Mouse (Mus musculus) kidney, adult 2 months (tissue): ENCODE data around the gene Polk. TPM values are rescaled to one million over a fixed set of nuclear protein-coding genes. Genes with fewer than 3 reads are reported as not detected.

Experiments used
- DNase-seq: peaks from one replicate; pipeline ENCODE4 v3.0.0; 2021
- H3K27ac ChIP-seq: fragments of 200-500 bp; 2 replicates; pipeline ENCODE4 v1.5.1; 2012; ENCODE audit warnings: low read depth, low read length, control low read depth, inconsistent platforms; ENCODE audit not compliant: insufficient read depth
- H3K27me3 ChIP-seq: fragments of 200-500 bp; replicated peaks from 2 replicates; pipeline ENCODE4 v1.6.1; 2012; ENCODE audit warnings: mild to moderate bottlenecking, moderate library complexity, low read length, inconsistent platforms; ENCODE audit not compliant: control insufficient read depth, insufficient read depth
- H3K36me3 ChIP-seq: fragments of 200-500 bp; 2 replicates; pipeline ENCODE4 v1.6.1; 2012; ENCODE audit warnings: mild to moderate bottlenecking, moderate library complexity, low read length, inconsistent platforms; ENCODE audit not compliant: control insufficient read depth, insufficient read depth
- H3K4me1 ChIP-seq: fragments of 200-500 bp; 2 replicates; pipeline ENCODE4 v1.6.1; 2011; ENCODE audit warnings: low read length; ENCODE audit not compliant: control insufficient read depth, insufficient read depth
- H3K4me3 ChIP-seq: fragments of 200-500 bp; 2 replicates; pipeline ENCODE4 v1.5.1; 2011; ENCODE audit warnings: mild to moderate bottlenecking, low read depth, low read length, control low read depth; ENCODE audit not compliant: insufficient read depth
- CTCF ChIP-seq: fragments of 200-500 bp; conservative IDR thresholded peaks from 2 replicates; pipeline ENCODE4 v1.5.1; 2011; ENCODE audit warnings: low read depth, mild to moderate bottlenecking, control low read depth, low read length, moderate library complexity, mixed read lengths; ENCODE audit not compliant: insufficient read depth, insufficient read length
- POLR2A ChIP-seq: fragments of 200-500 bp; IDR thresholded peaks from one replicate; pipeline ENCODE4 v1.6.1; 2011; ENCODE audit warnings: low read depth, low read length, control low read depth
- WGBS: fragments of 180-500 bp; shearing (Covaris S2); methylation state at CpG from one replicate; pipeline ENCODE4 v1.1.7; 2018; 5-methylcytosine and 5-hydroxymethylcytosine counted together
- polyA plus RNA-seq: library from polyadenylated mRNA; depleted of rRNA; stranded (reverse); fragments of >200 nt; gene quantifications from 2 replicates; pipeline ENCODE4 v1.2.3, GENCODE M21; 2012

The Polk gene
- polyA plus RNA-seq, 1 experiment, result 1.9 TPM

DNA sequence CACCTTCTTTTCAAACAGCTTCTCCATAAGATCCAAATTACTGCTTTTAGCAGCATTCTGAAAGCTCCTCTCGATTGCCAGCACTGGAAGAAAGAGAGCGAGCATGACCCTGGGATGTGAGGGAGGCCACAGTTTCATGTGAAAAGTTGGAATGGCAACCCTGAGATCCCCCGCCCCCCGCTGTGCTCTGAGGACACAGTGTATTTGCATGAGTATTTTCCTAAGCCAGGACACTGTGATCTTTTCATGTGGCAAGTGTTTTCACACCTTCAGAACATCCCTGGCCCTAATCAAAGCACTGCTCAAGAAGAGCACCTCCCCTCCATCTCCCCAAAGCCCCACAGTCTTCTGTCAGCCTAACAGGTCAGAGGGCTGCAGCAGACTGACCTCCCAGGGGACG, 77.1 kb downstream of the Polk start:
- TF ChIP-seq POLR2A (no peak), CTCF (no peak)
- H3K27ac ChIP-seq, result no peak overlapping the region
- WGBS, result 68% methylated on average over 5 of the region's 5 CpGs
- H3K36me3 ChIP-seq, result no peaks in the 10 kb centered on the region
- no peaks in the 10 kb centered on the region for H3K4me1 ChIP-seq
- H3K27me3 ChIP-seq, result no peaks in the 10 kb centered on the region
- no peak for DNase-seq
- no peak overlapping the region for H3K4me3 ChIP-seq

DNA sequence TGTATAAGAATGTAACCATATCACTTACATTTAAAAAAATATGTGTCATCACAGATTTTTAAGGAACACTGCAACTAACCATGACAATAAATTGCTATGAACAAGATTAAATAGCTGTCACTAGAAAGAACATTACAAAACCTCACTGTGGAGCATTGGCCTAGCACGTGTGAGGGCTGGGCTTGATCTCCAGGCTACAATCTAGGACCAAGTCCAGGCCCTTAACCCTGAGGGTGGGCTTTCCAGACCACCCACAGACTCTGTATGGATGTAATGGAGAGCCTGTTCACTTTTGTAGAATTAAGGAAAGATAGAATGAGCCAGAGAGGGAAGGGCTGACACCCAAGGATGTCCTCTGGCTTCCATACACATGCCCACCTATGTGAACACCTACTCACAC, 79.7 kb downstream of the Polk start:
- no peak for DNase-seq
- Histone ChIP-seq H3K4me1 (no peaks in the 10 kb centered on the region), H3K27me3 (no peaks in the 10 kb centered on the region), H3K4me3 (no peak overlapping the region), H3K27ac (no peak overlapping the region), H3K36me3 (no peaks in the 10 kb centered on the region)
- WGBS, result 95% methylated on average over 1 of the region's 1 CpGs
- TF ChIP-seq POLR2A, result no peak

DNA sequence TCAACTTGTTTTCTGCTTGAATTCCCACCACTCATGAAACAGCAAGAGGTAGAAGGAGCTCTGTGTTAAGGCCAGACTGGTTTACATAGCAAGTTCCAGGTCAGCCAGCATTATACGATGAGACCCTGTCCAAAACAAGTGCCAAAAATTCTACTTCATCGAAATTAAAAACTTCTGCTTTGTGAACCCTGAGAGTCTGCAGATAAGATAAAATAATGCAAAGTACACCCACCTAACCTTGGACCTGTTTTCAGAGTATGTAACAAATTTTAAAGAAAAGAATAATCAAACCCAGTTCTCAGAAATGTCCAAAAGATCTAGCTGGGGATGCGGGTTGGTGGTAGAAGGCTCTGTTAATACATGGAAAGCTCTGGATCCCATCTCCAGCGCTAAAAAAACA, 83.8 kb downstream of the Polk start:
- 82% methylated on average over 4 of the region's 4 CpGs for WGBS
- H3K4me1 ChIP-seq, result no peaks in the 10 kb centered on the region
- no peaks in the 10 kb centered on the region for H3K27me3 ChIP-seq
- no peak for DNase-seq
- H3K27ac ChIP-seq, result no peak overlapping the region
- no peaks in the 10 kb centered on the region for H3K36me3 ChIP-seq
- no peak for TF ChIP-seq CTCF
- no peak for TF ChIP-seq POLR2A
- no peak overlapping the region for H3K4me3 ChIP-seq

GRCm38 (mm10) chr13:96458018-96458417, 84.4 kb downstream of the Polk start:
- no peak for DNase-seq
- WGBS, result 89% methylated on average over 5 of the region's 5 CpGs

GRCm38 (mm10) chr13:96457566-96457965, 84.8 kb downstream of the Polk start:
- Histone ChIP-seq H3K27ac (no peak overlapping the region), H3K27me3 (no peaks in the 10 kb centered on the region)
- 92% methylated on average over 5 of the region's 5 CpGs for WGBS

More at GRCm38 (mm10) chr13:96458018-96458417, 84.4 kb downstream of the Polk start:
- Histone ChIP-seq H3K27ac (no peak overlapping the region), H3K4me3 (no peak overlapping the region), H3K27me3 (no peaks in the 10 kb centered on the region), H3K36me3 (no peaks in the 10 kb centered on the region), H3K4me1 (no peaks in the 10 kb centered on the region)
- no peak for TF ChIP-seq CTCF

DNA sequence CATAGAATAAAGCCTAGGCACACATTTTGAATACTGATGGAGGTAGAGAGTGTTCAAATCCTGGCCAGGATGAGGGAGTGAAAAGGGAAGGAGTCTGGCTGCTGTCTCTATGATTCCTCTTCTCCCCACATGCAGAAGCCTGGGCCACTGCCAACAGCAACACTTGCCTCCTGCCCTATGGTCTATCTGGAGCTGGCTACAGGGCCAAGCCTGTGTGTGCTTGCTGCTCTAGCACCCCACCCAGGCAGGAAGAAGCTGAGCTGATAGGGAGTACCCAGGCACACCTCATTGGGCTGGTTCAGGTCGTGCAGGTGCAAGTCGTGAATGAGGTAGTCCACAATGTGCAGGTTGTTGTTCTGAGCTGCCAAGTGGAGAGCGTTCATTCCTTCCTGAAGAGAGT, 88.1 kb downstream of the Polk start:
- TF ChIP-seq POLR2A (no peak), CTCF (no peak)
- no peaks in the 10 kb centered on the region for H3K36me3 ChIP-seq
- H3K4me3 ChIP-seq, result no peak overlapping the region
- no peak overlapping the region for H3K27ac ChIP-seq
- DNase-seq, result no peak
- WGBS, result 66% methylated on average over 3 of the region's 3 CpGs
- H3K4me1 ChIP-seq, result no peaks in the 10 kb centered on the region
- H3K27me3 ChIP-seq, result no peaks in the 10 kb centered on the region

More at GRCm38 (mm10) chr13:96457566-96457965, 84.8 kb downstream of the Polk start:
- DNase-seq, result no peak
- no peaks in the 10 kb centered on the region for H3K4me1 ChIP-seq
- H3K36me3 ChIP-seq, result no peaks in the 10 kb centered on the region
- TF ChIP-seq CTCF (no peak), POLR2A (no peak)
- no peak overlapping the region for H3K4me3 ChIP-seq

- no peaks in the 10 kb centered on the region for H3K4me1 ChIP-seq
- no peaks in the 10 kb centered on the region for H3K36me3 ChIP-seq
- WGBS, result 98% methylated on average over 3 of the region's 3 CpGs
- H3K4me3 ChIP-seq, result no peak overlapping the region
- TF ChIP-seq POLR2A (no peak), CTCF (no peak)
- DNase-seq, result no peak
- no peaks in the 10 kb centered on the region for H3K27me3 ChIP-seq
- H3K27ac ChIP-seq, result no peak overlapping the region
Measured at GRCm38 (mm10) chr13:96452621-96453020, 89.8 kb downstream of the Polk start.

GRCm38 (mm10) chr13:96451386-96452140, 90.8 kb downstream of the Polk start:
- TF ChIP-seq CTCF (no peak), POLR2A (no peak)
- 81% methylated on average over 11 of the region's 11 CpGs for WGBS
- Histone ChIP-seq H3K36me3 (no peaks in the 10 kb centered on the region), H3K27me3 (no peaks in the 10 kb centered on the region), H3K4me1 (no peaks in the 10 kb centered on the region), H3K27ac (no peak overlapping the region), H3K4me3 (no peak overlapping the region)
- DNase-seq, result no peak
